ENCODE assay signal across 8 mouse cellular contexts in the genomic region with DNA sequence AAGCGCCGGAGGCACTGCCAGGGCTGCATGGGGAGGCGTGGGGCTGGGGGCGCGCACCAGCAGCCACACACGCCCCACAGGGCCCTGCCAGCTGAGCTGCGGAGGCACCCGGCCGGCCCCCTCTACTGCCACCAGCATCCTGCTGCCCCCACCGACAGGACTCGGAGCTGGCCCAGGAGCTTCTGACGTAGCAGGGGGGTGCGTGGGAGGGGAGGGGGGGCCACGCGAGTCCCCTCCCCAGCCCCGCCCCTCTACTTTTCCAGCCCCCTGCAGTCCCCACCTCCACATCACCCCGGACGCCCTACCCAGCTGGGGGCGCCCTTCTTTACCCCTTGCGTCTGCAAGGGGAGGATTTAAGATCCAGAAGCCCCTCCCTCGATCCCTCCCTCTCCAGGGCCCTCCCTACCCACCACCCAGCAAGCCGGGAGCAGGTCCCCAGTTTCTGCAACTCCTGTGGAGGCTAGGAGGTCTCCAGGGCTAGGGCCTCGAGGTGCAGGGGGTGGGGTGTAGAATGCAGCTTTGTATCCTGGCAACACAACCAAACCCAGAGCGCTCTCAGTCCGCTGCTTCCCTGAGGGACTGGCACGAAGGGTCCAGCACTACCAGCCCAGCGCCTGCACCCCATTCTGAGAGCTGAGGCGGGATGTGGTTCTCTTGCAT. TPM values are rescaled to one million over a fixed set of nuclear protein-coding genes. Genes with fewer than 3 reads are reported as not detected.
DNase-seq lines count a peak whose midpoint lies in the region; ATAC-seq and TF ChIP-seq lines count a peak whose summit lies in the region.

No protein-coding gene starts in this region.

- DNase-seq in lung, adult 2 months: no peak
- DNase-seq in lung, postnatal 36 days: no peak
- DNase-seq in embryonic facial prominence, embryonic 11.5 days (ENCODE audit: low spot score): no peak
- peak; percentile 74 for DNase-seq in right cerebral cortex, postnatal 4 days
- DNase-seq in ovary, postnatal 36 days (ENCODE audit: low spot score): no peak

- H3K4me1 ChIP-seq in lung, adult 2 months (ENCODE audit: control insufficient read depth, insufficient read depth, low read length): 0 out of 2 replicates have a peak, but pooled peaks cover 5% of the 10 kb centered on the region
- H3K4me1 ChIP-seq in embryonic facial prominence, embryonic 11.5 days (ENCODE audit: control insufficient read depth, insufficient read depth, low read length): peaks cover 9% of the 10 kb centered on the region
- H3K4me1 ChIP-seq in intestine, embryonic 16.5 days (ENCODE audit: control insufficient read depth, insufficient read depth, low read length): peaks cover 32% of the 10 kb centered on the region
- peaks cover 21% of the 10 kb centered on the region for H3K4me1 ChIP-seq in lung, embryonic 16.5 days (replicated peaks; ENCODE audit: control insufficient read depth, insufficient read depth, low read length)

- H3K4me2 ChIP-seq in embryonic facial prominence, embryonic 11.5 days (ENCODE audit: low read depth, low read length): peak overlapping the region; percentile 99
- H3K4me2 ChIP-seq in intestine, embryonic 16.5 days (ENCODE audit: low read depth, low read length): peak overlapping the region; percentile 99
- H3K4me2 ChIP-seq in lung, embryonic 16.5 days (ENCODE audit: low read depth, low read length): peak overlapping the region; percentile 98

- peak overlapping the region; percentile 2 for H3K4me3 ChIP-seq in lung, adult 2 months (replicated peaks; ENCODE audit: extremely low read depth, low read depth, low read length)
- peak overlapping the region; percentile 63 for H3K4me3 ChIP-seq in embryonic facial prominence, embryonic 11.5 days (ENCODE audit: low read depth, low read length)
- H3K4me3 ChIP-seq in intestine, embryonic 16.5 days (ENCODE audit: low read length): peak overlapping the region; percentile 65
- peak overlapping the region; percentile 72 for H3K4me3 ChIP-seq in lung, embryonic 16.5 days (ENCODE audit: low read length)

- H3K27ac ChIP-seq in embryonic facial prominence, embryonic 11.5 days (replicated peaks; ENCODE audit: low read depth, low read length): no peak overlapping the region; the same call in 1 of the 2 replicates
- no peak overlapping the region for H3K27ac ChIP-seq in intestine, embryonic 16.5 days (ENCODE audit: low read length)
- no peak overlapping the region for H3K27ac ChIP-seq in lung, embryonic 16.5 days (ENCODE audit: low read length)

- no peak for TF ChIP-seq POLR2A in lung, adult 2 months (IDR thresholded peaks at IDR 0.05; ENCODE audit: borderline replicate concordance, extremely low read depth, low read depth, low read length)

- WGBS in lung, adult 2 months: 6% methylated on average over 27 of the region's 28 CpGs
- WGBS in embryonic facial prominence, embryonic 11.5 days: under 1% methylated on average over 23 of the region's 28 CpGs
- 6% methylated on average over 28 of the region's 28 CpGs for WGBS in intestine, embryonic 16.5 days
- WGBS in lung, embryonic 16.5 days: 2% methylated on average over 23 of the region's 28 CpGs

- H3K9ac ChIP-seq in embryonic facial prominence, embryonic 11.5 days (replicated peaks; ENCODE audit: low read length): peak overlapping the region; percentile 74
- H3K9ac ChIP-seq in intestine, embryonic 16.5 days (ENCODE audit: low read depth, low read length): no peak overlapping the region
- H3K9ac ChIP-seq in lung, embryonic 16.5 days (ENCODE audit: low read length): 0 out of 2 replicates have a peak overlapping the region, but pooled peaks have one; percentile 7

- peaks cover 45% of the 10 kb centered on the region for H3K27me3 ChIP-seq in embryonic facial prominence, embryonic 11.5 days (ENCODE audit: control insufficient read depth, insufficient read depth, low read length)
- H3K27me3 ChIP-seq in intestine, embryonic 16.5 days (replicated peaks; ENCODE audit: control insufficient read depth, insufficient read depth, low read length): peaks cover 50% of the 10 kb centered on the region
- peaks cover 36% of the 10 kb centered on the region for H3K27me3 ChIP-seq in lung, embryonic 16.5 days (ENCODE audit: control insufficient read depth, insufficient read depth, low read depth, low read length)

- ATAC-seq in embryonic facial prominence, embryonic 11.5 days (replicated peaks; ENCODE audit: insufficient number of reproducible peaks, low FRiP score, low TSS enrichment, low read depth): 0 out of 2 replicates have a peak, but pooled peaks have one; percentile 37
- ATAC-seq in intestine, embryonic 16.5 days: 0 out of 2 replicates have a peak, but pooled peaks have one; percentile 4
- ATAC-seq in lung, embryonic 16.5 days (ENCODE audit: low read depth): no peak
- no peak for ATAC-seq in monocyte, adult 5-6 weeks (replicated peaks; ENCODE audit: insufficient number of reproducible peaks, low FRiP score, low TSS enrichment, poor library complexity, severe bottlenecking)

- TF ChIP-seq CTCF in lung, adult 2 months (IDR thresholded peaks at IDR 0.05; ENCODE audit: insufficient read depth, low read length): no peak

- H3K36me3 ChIP-seq in embryonic facial prominence, embryonic 11.5 days (replicated peaks; ENCODE audit: control insufficient read depth, insufficient read depth, low read depth, low read length): no peaks in the 10 kb centered on the region
- H3K36me3 ChIP-seq in intestine, embryonic 16.5 days (ENCODE audit: control insufficient read depth, insufficient read depth, low read length): no peaks in the 10 kb centered on the region
- H3K36me3 ChIP-seq in lung, embryonic 16.5 days (ENCODE audit: control insufficient read depth, insufficient read depth, low read length): no peaks in the 10 kb centered on the region

- H3K9me3 ChIP-seq in embryonic facial prominence, embryonic 11.5 days (replicated peaks; ENCODE audit: control insufficient read depth, low read length): no peaks in the 10 kb centered on the region
- H3K9me3 ChIP-seq in intestine, embryonic 16.5 days (ENCODE audit: control insufficient read depth, low read length): no peaks in the 10 kb centered on the region
- H3K9me3 ChIP-seq in lung, embryonic 16.5 days (ENCODE audit: control insufficient read depth, low read length): no peaks in the 10 kb centered on the region

RNA-seq across cellular contexts. Expression of a gene that starts 2.0 kb away (rescaled TPM):
- polyA plus RNA-seq in lung, adult 2 months (2012; rRNA removed): 6.4 and 7.0 TPM in 2 replicates
- polyA plus RNA-seq in embryonic facial prominence, embryonic 11.5 days (2014; fragmentation: Nextera tagmentation; extraction: Ambion mirVana): 0.55 and 0.56 TPM in 2 replicates
- polyA plus RNA-seq in intestine, embryonic 16.5 days (2015; fragmentation: Nextera tagmentation; extraction: Ambion mirVana): 0.10 and 0.12 TPM in 2 replicates
- polyA plus RNA-seq in lung, embryonic 16.5 days (2015; fragmentation: Nextera tagmentation; extraction: Ambion mirVana): 0.70 and 0.83 TPM in 2 replicates
- 0.10 to 0.58 TPM (median 0.21 TPM) in 3 replicates for total RNA-seq in monocyte, adult 5-6 weeks (2017)

RNA-seq across cellular contexts. Expression of a gene that starts 55.5 kb away (rescaled TPM):
- polyA plus RNA-seq in lung, adult 2 months (2012; rRNA removed): 6.4 and 12.3 TPM in 2 replicates
- polyA plus RNA-seq in embryonic facial prominence, embryonic 11.5 days (2014; fragmentation: Nextera tagmentation; extraction: Ambion mirVana): 9.0 and 9.7 TPM in 2 replicates
- polyA plus RNA-seq in intestine, embryonic 16.5 days (2015; fragmentation: Nextera tagmentation; extraction: Ambion mirVana): 1.1 and 1.3 TPM in 2 replicates
- polyA plus RNA-seq in lung, embryonic 16.5 days (2015; fragmentation: Nextera tagmentation; extraction: Ambion mirVana): 1.1 and 2.1 TPM in 2 replicates
- total RNA-seq in monocyte, adult 5-6 weeks (2017): 0.75 to 1.8 TPM (median 0.95 TPM) in 3 replicates

Comparison
In these comparisons a context has a peak if more than half of its experiments do, and no peak if none do; other contexts are left out.
1. H3K4me3 ChIP-seq: peak in every context shown above with its lines; median percentile 72 in lung, embryonic 16.5 days; 65 in intestine, embryonic 16.5 days; 63 in embryonic facial prominence, embryonic 11.5 days; 2 in lung, adult 2 months.
2. ATAC-seq: peak in embryonic facial prominence, embryonic 11.5 days (single experiment) and intestine, embryonic 16.5 days (single experiment); none in lung, embryonic 16.5 days (single experiment) and monocyte, adult 5-6 weeks (single experiment).
3. Peak in every context shown above with its lines, with median percentiles within 50 percentile points of each other: H3K4me2 ChIP-seq.